Mouse (Mus musculus) ES-Bruce4 (cell line): Measurements from ENCODE around the gene Alkbh4. TPM values are rescaled to one million over a fixed set of nuclear protein-coding genes. Genes with fewer than 3 reads are reported as not detected.

Experiments used
- H3K27ac ChIP-seq: 2 replicates; pipeline ENCODE4 v1.5.1; 2012; ENCODE audit warnings: low read length, inconsistent platforms; ENCODE audit not compliant: insufficient read depth
- H3K27me3 ChIP-seq: 2 replicates; pipeline ENCODE4 v1.6.1; 2012; ENCODE audit warnings: mild to moderate bottlenecking, low read length, inconsistent platforms; ENCODE audit not compliant: control insufficient read depth, poor library complexity, insufficient read depth, severe bottlenecking
- H3K36me3 ChIP-seq: 2 replicates; pipeline ENCODE4 v1.6.1; 2012; ENCODE audit warnings: inconsistent platforms, mild to moderate bottlenecking, low read length, moderate library complexity; ENCODE audit not compliant: control insufficient read depth, poor library complexity, insufficient read depth, severe bottlenecking
- H3K4me1 ChIP-seq: one replicate; pipeline ENCODE4 v1.8.1; 2011; ENCODE audit warnings: low read length; ENCODE audit not compliant: control insufficient read depth, insufficient read depth
- H3K4me3 ChIP-seq: 2 replicates; pipeline ENCODE4 v1.5.1; 2011; ENCODE audit warnings: low read depth, mild to moderate bottlenecking, low read length
- H3K9ac ChIP-seq: 2 replicates; pipeline ENCODE4 v1.6.1; 2012; ENCODE audit warnings: low read depth, mild to moderate bottlenecking, inconsistent platforms; ENCODE audit not compliant: poor library complexity, severe bottlenecking
- H3K9me3 ChIP-seq: replicated peaks from 2 replicates; pipeline ENCODE4 v1.6.1; 2012; ENCODE audit warnings: mild to moderate bottlenecking, low read length, inconsistent platforms; ENCODE audit not compliant: control insufficient read depth, poor library complexity, insufficient read depth, severe bottlenecking
- CTCF ChIP-seq: IDR thresholded peaks from one replicate; pipeline ENCODE4 v1.8.1; 2011; ENCODE audit warnings: low read depth, low read length
- EP300 ChIP-seq: IDR thresholded peaks from 2 replicates; pipeline ENCODE4 v1.6.1; 2011; ENCODE audit warnings: low read depth, low read length; ENCODE audit not compliant: insufficient read depth
- POLR2A ChIP-seq: IDR thresholded peaks from one replicate; pipeline ENCODE4 v1.8.1; 2011; ENCODE audit warnings: low read length; ENCODE audit not compliant: insufficient read depth
- polyA plus RNA-seq: library from polyadenylated mRNA; stranded (reverse); fragments of >200 nt; gene quantifications from 2 replicates; pipeline ENCODE4 v1.2.4, GENCODE M21; 2011; ENCODE audit warnings: low read depth; ENCODE audit not compliant: missing spikeins, insufficient read depth, insufficient read length

Alkbh4 gene
- polyA plus RNA-seq, 1 experiment = 8.7 TPM

GRCm38 (mm10) chr5:136186723-136187122 lies 50.8 kb downstream of the Alkbh4 start:
- no peak overlapping the region for H3K27ac ChIP-seq

More at GRCm38 (mm10) chr5:136186723-136187122, 50.8 kb downstream of the Alkbh4 start:
- no peaks in the 10 kb centered on the region for H3K27me3 ChIP-seq
- no peaks in the 10 kb centered on the region for H3K9me3 ChIP-seq
- H3K4me1 ChIP-seq = no peaks in the 10 kb centered on the region
- no peak overlapping the region for H3K4me3 ChIP-seq
- peaks cover 24% of the 10 kb centered on the region for H3K36me3 ChIP-seq
- no peak overlapping the region for H3K9ac ChIP-seq
- peak; percentile 80 for TF ChIP-seq CTCF
- TF ChIP-seq EP300 = no peak
- TF ChIP-seq POLR2A = no peak

Other genes with a start within 250 kb of the Alkbh4 start
- 426 and 500 TPM in 2 replicates for gene Hspb1, start 248.2 kb upstream of the Alkbh4 start, polyA plus RNA-seq
- 372 TPM in 2 replicates for gene Ywhag, start 201.5 kb upstream of the Alkbh4 start, polyA plus RNA-seq
- 6.3 and 9.5 TPM in 2 replicates for gene Ssc4d, start 161.6 kb upstream of the Alkbh4 start, polyA plus RNA-seq
- 2.0 and 2.4 TPM in 2 replicates for gene Zp3, start 156.0 kb upstream of the Alkbh4 start, polyA plus RNA-seq
- gene Dtx2, start 141.3 kb upstream of the Alkbh4 start, polyA plus RNA-seq = 23.7 and 25.0 TPM in 2 replicates
- 0.34 and 0.38 TPM in 2 replicates for gene Upk3b, start 97.7 kb upstream of the Alkbh4 start, polyA plus RNA-seq
- 2.7 and 3.7 TPM in 2 replicates for gene Upk3bl, start 81.7 kb upstream of the Alkbh4 start, polyA plus RNA-seq
- 5.9 and 6.6 TPM in 2 replicates for gene Rasa4, start 52.2 kb upstream of the Alkbh4 start, polyA plus RNA-seq
- gene Polr2j, start 19.5 kb upstream of the Alkbh4 start, polyA plus RNA-seq = 90.7 and 92.6 TPM in 2 replicates
- gene Lrwd1, start 72 bp upstream of the Alkbh4 start, polyA plus RNA-seq = 49.1 and 54.6 TPM in 2 replicates
- 1.5 and 1.7 TPM in 2 replicates for gene Orai2, start 34.6 kb downstream of the Alkbh4 start, polyA plus RNA-seq
- gene Prkrip1, start 62.8 kb downstream of the Alkbh4 start, polyA plus RNA-seq = 45.3 and 48.3 TPM in 2 replicates
- gene Sh2b2, start 110.4 kb downstream of the Alkbh4 start, polyA plus RNA-seq = 2.3 and 2.7 TPM in 2 replicates